In genomic region chr10:57743606-57744016, GRCm38 (mm10) we compare ENCODE assay signal across 8 mouse cellular contexts. TPM values are rescaled to one million over a fixed set of nuclear protein-coding genes. Genes with fewer than 3 reads are reported as not detected.
A peak's percentile ranks its signal among the peaks of the same experiment; 100 is the strongest.
DNase-seq lines count a peak whose midpoint lies in the region; ATAC-seq lines count a peak whose summit lies in the region.

No protein-coding gene starts in this region.

- H3K4me2 ChIP-seq in embryonic facial prominence, embryonic 13.5 days = peak overlapping the region; percentile 47
- peak overlapping the region; percentile 50 for H3K4me2 ChIP-seq in liver, embryonic 15.5 days
- peak overlapping the region; percentile 50 for H3K4me2 ChIP-seq in neural tube, embryonic 12.5 days (replicated peaks)

- peak overlapping the region; percentile 22 for H3K4me3 ChIP-seq in embryonic facial prominence, embryonic 13.5 days
- peak overlapping the region; percentile 41 for H3K4me3 ChIP-seq in liver, embryonic 15.5 days (replicated peaks)
- peak overlapping the region; percentile 19; the same call in 1 of the 2 replicates for H3K4me3 ChIP-seq in neural tube, embryonic 12.5 days

- peak; percentile 75 for ATAC-seq in activated CD4-positive, CD25-positive, alpha-beta regulatory T cell, adult 4 months
- ATAC-seq in embryonic facial prominence, embryonic 13.5 days (ENCODE audit: insufficient number of reproducible peaks, insufficient read depth, low FRiP score, low TSS enrichment, low read depth) = no peak
- ATAC-seq in liver, embryonic 15.5 days (ENCODE audit: insufficient read depth) = no peak
- ATAC-seq in neural tube, embryonic 12.5 days (ENCODE audit: low FRiP score, low read depth) = peak; percentile 75

- H3K36me3 ChIP-seq in embryonic facial prominence, embryonic 13.5 days = no peaks in the 10 kb centered on the region
- no peaks in the 10 kb centered on the region for H3K36me3 ChIP-seq in liver, embryonic 15.5 days (replicated peaks)
- no peaks in the 10 kb centered on the region for H3K36me3 ChIP-seq in neural tube, embryonic 12.5 days

- H3K27me3 ChIP-seq in embryonic facial prominence, embryonic 13.5 days = no peaks in the 10 kb centered on the region
- no peaks in the 10 kb centered on the region for H3K27me3 ChIP-seq in liver, embryonic 15.5 days
- no peaks in the 10 kb centered on the region for H3K27me3 ChIP-seq in neural tube, embryonic 12.5 days (replicated peaks)

- no peak overlapping the region for H3K9ac ChIP-seq in embryonic facial prominence, embryonic 13.5 days
- H3K9ac ChIP-seq in liver, embryonic 15.5 days = no peak overlapping the region
- no peak overlapping the region for H3K9ac ChIP-seq in neural tube, embryonic 12.5 days

- intact Hi-C loops in heart, postnatal 14 days (cut with DNase I) = loop anchor here (1.0 to 5.0 kb wide), 3 partner anchors 51 to 281 kb away; partner anchors contain the start of gene Smpdl3a

- H3K27ac ChIP-seq in embryonic facial prominence, embryonic 13.5 days = no peak overlapping the region
- no peak overlapping the region for H3K27ac ChIP-seq in liver, embryonic 15.5 days (replicated peaks)
- no peak overlapping the region for H3K27ac ChIP-seq in neural tube, embryonic 12.5 days

- peak; percentile 39 to 62 for DNase-seq in CD8-positive naive resting alpha-beta T cell, adult 2 months (ENCODE audit: low read depth in 2 of 2, low spot score in 2 of 2)
- peak; percentile 10 to 37 for DNase-seq in heart, postnatal 14 days
- DNase-seq in large intestine, adult 2 months (ENCODE audit: low read depth, low spot score) = peak; percentile 67
- DNase-seq in urinary bladder, postnatal 4 days (ENCODE audit: low spot score in 2 of 2) = no peak

- no peaks in the 10 kb centered on the region for H3K9me3 ChIP-seq in embryonic facial prominence, embryonic 13.5 days
- H3K9me3 ChIP-seq in liver, embryonic 15.5 days (replicated peaks) = no peaks in the 10 kb centered on the region
- H3K9me3 ChIP-seq in neural tube, embryonic 12.5 days = no peaks in the 10 kb centered on the region

- H3K4me1 ChIP-seq in embryonic facial prominence, embryonic 13.5 days = no peaks in the 10 kb centered on the region
- H3K4me1 ChIP-seq in liver, embryonic 15.5 days (replicated peaks) = no peaks in the 10 kb centered on the region; the same call in 1 of the 2 replicates
- H3K4me1 ChIP-seq in neural tube, embryonic 12.5 days = 0 out of 2 replicates have a peak, but pooled peaks cover 4% of the 10 kb centered on the region

- WGBS in embryonic facial prominence, embryonic 13.5 days = 6% methylated on average over 6 of the region's 6 CpGs
- WGBS in large intestine, adult 2 months = 2% methylated on average over 6 of the region's 6 CpGs
- 5% methylated on average over 6 of the region's 6 CpGs for WGBS in liver, embryonic 15.5 days (ENCODE audit: insufficient replicate concordance)
- 5% methylated on average over 6 of the region's 6 CpGs for WGBS in neural tube, embryonic 12.5 days

RNA-seq across cellular contexts. Expression of gene Fabp7, which starts 41.1 kb away (rescaled TPM):
- polyA plus RNA-seq in activated CD4-positive, CD25-positive, alpha-beta regulatory T cell, adult 4 months (2017; shearing (Covaris generic)) = not detected
- polyA plus RNA-seq in embryonic facial prominence, embryonic 13.5 days (2015; fragmentation: Nextera tagmentation; extraction: Ambion mirVana) = 23.0 and 34.1 TPM in 2 replicates
- total RNA-seq in heart, postnatal 14 days (2021) = 1 to 10 TPM; 1.9 to 2.9 TPM
- 0.40 and 0.67 TPM in 2 replicates for polyA plus RNA-seq in large intestine, adult 2 months (2012; rRNA removed)
- polyA plus RNA-seq in liver, embryonic 15.5 days (2015; fragmentation: Nextera tagmentation; extraction: Ambion mirVana) = 1.5 and 1.8 TPM in 2 replicates
- 1,782 and 1,857 TPM in 2 replicates for polyA plus RNA-seq in neural tube, embryonic 12.5 days (2016; fragmentation: Nextera tagmentation; extraction: Ambion mirVana)

RNA-seq across cellular contexts. Expression of gene Smpdl3a, which starts 50.5 kb away (rescaled TPM):
- polyA plus RNA-seq in activated CD4-positive, CD25-positive, alpha-beta regulatory T cell, adult 4 months (2017; shearing (Covaris generic)) = 100 to 1,000 TPM; 146 TPM
- polyA plus RNA-seq in embryonic facial prominence, embryonic 13.5 days (2015; fragmentation: Nextera tagmentation; extraction: Ambion mirVana) = 14.0 and 16.1 TPM in 2 replicates
- 10 to 100 TPM; 50.3 to 54.0 TPM for total RNA-seq in heart, postnatal 14 days (2021)
- 76.1 and 104 TPM in 2 replicates for polyA plus RNA-seq in large intestine, adult 2 months (2012; rRNA removed)
- 24.6 and 27.7 TPM in 2 replicates for polyA plus RNA-seq in liver, embryonic 15.5 days (2015; fragmentation: Nextera tagmentation; extraction: Ambion mirVana)
- polyA plus RNA-seq in neural tube, embryonic 12.5 days (2016; fragmentation: Nextera tagmentation; extraction: Ambion mirVana) = 15.1 and 17.8 TPM in 2 replicates

Comparison
In these comparisons a context has a peak if more than half of its experiments do, and no peak if none do; other contexts are left out.
1. DNase-seq: peak in CD8-positive naive resting alpha-beta T cell, adult 2 months (2 of 2), heart, postnatal 14 days (2 of 2) and large intestine, adult 2 months (single experiment); none in urinary bladder, postnatal 4 days (0 of 2).
2. ATAC-seq: peak in activated CD4-positive, CD25-positive, alpha-beta regulatory T cell, adult 4 months (single experiment) and neural tube, embryonic 12.5 days (single experiment); none in embryonic facial prominence, embryonic 13.5 days (single experiment) and liver, embryonic 15.5 days (single experiment).
3. RNA of gene Fabp7, which starts 41.1 kb away (polyA plus RNA-seq): 1,782 to 1,857 TPM in neural tube, embryonic 12.5 days; 23.0 to 34.1 TPM in embryonic facial prominence, embryonic 13.5 days, 1.5 to 1.8 TPM in liver, embryonic 15.5 days, 0.40 to 0.67 TPM in large intestine, adult 2 months and not detected in activated CD4-positive, CD25-positive, alpha-beta regulatory T cell, adult 4 months; every median in the first group is over 10 times any median in the second.
4. Peak in every context shown above with its lines, with median percentiles within 50 percentile points of each other: H3K4me2 ChIP-seq and H3K4me3 ChIP-seq.